Mouse (Mus musculus) MEL (cell line): ENCODE data around the gene Copz1. TPM values are rescaled to one million over a fixed set of nuclear protein-coding genes. Genes with fewer than 3 reads are reported as not detected.
A peak's percentile ranks its signal among the peaks of the same experiment; 100 is the strongest.

Source experiments
- DNase-seq: peaks from one replicate; pipeline ENCODE4 v3.0.0; 2011; ENCODE audit warnings: low read depth, low spot score
- H3K27ac ChIP-seq: 2 replicates; pipeline ENCODE4 v1.5.1; 2012; ENCODE audit warnings: low read depth, mild to moderate bottlenecking, control low read depth, low read length, moderate library complexity; ENCODE audit not compliant: control insufficient read depth
- H3K27me3 ChIP-seq, 2 experiments: fragments of 150-350 bp in 1 of 2; sonication (generic) in 1 of 2; 2 replicates each; pipeline ENCODE4 v1.6.1; 2012; ENCODE audit warnings: low read length in 2 of 2, mild to moderate bottlenecking in 2 of 2, improper control_type of control experiment in 1 of 2, moderate library complexity in 1 of 2; ENCODE audit not compliant: insufficient read depth in 2 of 2, control insufficient read depth in 1 of 2
- H3K36me3 ChIP-seq, 2 experiments: 2 replicates each; pipeline ENCODE4 v1.6.1; 2012 to 2014; ENCODE audit warnings: low read length in 2 of 2, improper control_type of control experiment in 1 of 2, inconsistent platforms in 1 of 2, mild to moderate bottlenecking in 1 of 2; ENCODE audit not compliant: insufficient read depth in 2 of 2, control insufficient read depth in 1 of 2
- H3K4me1 ChIP-seq, 2 experiments: fragments of 150-350 bp in 1 of 2; sonication (generic) in 1 of 2; 2 replicates each; pipeline ENCODE4 v1.6.1; 2012; ENCODE audit warnings: low read length in 2 of 2, improper control_type of control experiment in 1 of 2, mild to moderate bottlenecking in 1 of 2; ENCODE audit not compliant: insufficient read depth in 2 of 2, control insufficient read depth in 1 of 2
- H3K4me3 ChIP-seq, 2 experiments: fragments of 150-350 bp in 1 of 2; sonication (generic) in 1 of 2; 2 replicates each; pipeline ENCODE4 v1.5.1; 2012; ENCODE audit warnings: low read depth in 2 of 2, low read length in 2 of 2, mild to moderate bottlenecking in 2 of 2, moderate library complexity in 2 of 2, control low read depth in 1 of 2, improper control_type of control experiment in 1 of 2; ENCODE audit not compliant: control insufficient read depth in 1 of 2, insufficient read depth in 1 of 2
- H3K79me2 ChIP-seq: 2 replicates; pipeline ENCODE4 v1.6.1; 2012; ENCODE audit warnings: mild to moderate bottlenecking, low read length, moderate library complexity; ENCODE audit not compliant: control insufficient read depth, poor library complexity, insufficient read depth
- H3K9ac ChIP-seq: 2 replicates; pipeline ENCODE4 v1.6.1; 2012; ENCODE audit warnings: low read depth, mild to moderate bottlenecking, control low read depth, low read length, moderate library complexity; ENCODE audit not compliant: control insufficient read depth, poor library complexity, severe bottlenecking
- H3K9me3 ChIP-seq: fragments of 150-350 bp; sonication (generic); replicated peaks from 2 replicates; pipeline ENCODE4 v1.6.1; 2012; ENCODE audit warnings: mild to moderate bottlenecking, low read length, improper control_type of control experiment, moderate library complexity; ENCODE audit not compliant: insufficient read depth
- BHLHE40 ChIP-seq: IDR thresholded peaks from 2 replicates; pipeline ENCODE4 v1.6.1; 2012; ENCODE audit warnings: low read depth, mild to moderate bottlenecking, inconsistent platforms, low read length, improper control_type of control experiment, borderline replicate concordance
- CHD1 ChIP-seq: IDR thresholded peaks from 2 replicates; pipeline ENCODE4 v1.6.1; 2012; ENCODE audit warnings: low read depth, mild to moderate bottlenecking, inconsistent platforms, low read length, improper control_type of control experiment
- CTCF ChIP-seq, 3 experiments: IDR thresholded peaks in 2 of 3; conservative IDR thresholded peaks in 1 of 3; 2 replicates each; pipeline ENCODE4 v1.5.1; 2011 to 2012; ENCODE audit warnings: low read length in 3 of 3, low read depth in 2 of 3, mild to moderate bottlenecking in 2 of 3, improper control_type of control experiment in 1 of 3, inconsistent platforms in 1 of 3, mixed read lengths in 1 of 3, moderate library complexity in 1 of 3; ENCODE audit not compliant: control insufficient read depth in 1 of 3, insufficient read depth in 1 of 3, poor library complexity in 1 of 3, severe bottlenecking in 1 of 3
- E2F4 ChIP-seq: IDR thresholded peaks from 2 replicates; pipeline ENCODE4 v1.6.1; 2011; ENCODE audit warnings: low read depth, low read length, improper control_type of control experiment, borderline replicate concordance
- EP300 ChIP-seq, 2 experiments: IDR thresholded peaks; 2 replicates each; pipeline ENCODE4 v1.6.1; 2011; ENCODE audit warnings: improper control_type of control experiment in 2 of 2, low read length in 2 of 2, low read depth in 1 of 2, mild to moderate bottlenecking in 1 of 2
- JUND ChIP-seq: IDR thresholded peaks from 2 replicates; pipeline ENCODE4 v1.6.1; 2011; ENCODE audit warnings: low read depth, mild to moderate bottlenecking, improper control_type of control experiment, low read length
- KAT2A ChIP-seq: conservative IDR thresholded peaks from 2 replicates; pipeline ENCODE4 v1.6.1; 2012; ENCODE audit warnings: low read depth, low read length, improper control_type of control experiment, inconsistent platforms
- MAFK ChIP-seq: IDR thresholded peaks from 2 replicates; pipeline ENCODE4 v1.6.1; 2011; ENCODE audit warnings: low read depth, mild to moderate bottlenecking, low read length, improper control_type of control experiment, borderline replicate concordance
- MAX ChIP-seq: IDR thresholded peaks from 2 replicates; pipeline ENCODE4 v1.6.1; 2011; ENCODE audit warnings: low read length, improper control_type of control experiment
- MEF2A ChIP-seq: IDR thresholded peaks from 2 replicates; pipeline ENCODE4 v1.6.1; 2014; ENCODE audit warnings: low read depth, mild to moderate bottlenecking, inconsistent platforms, low read length, improper control_type of control experiment; ENCODE audit not compliant: poor library complexity, insufficient replicate concordance, severe bottlenecking; ENCODE audit errors: extremely low read depth
- MXI1 ChIP-seq: IDR thresholded peaks from 2 replicates; pipeline ENCODE4 v1.6.1; 2011; ENCODE audit warnings: mild to moderate bottlenecking, low read depth, low read length, improper control_type of control experiment
- MYB ChIP-seq: IDR thresholded peaks from 2 replicates; pipeline ENCODE4 v1.6.1; 2011; ENCODE audit warnings: mild to moderate bottlenecking, low read depth, low read length, improper control_type of control experiment
- MYC ChIP-seq: IDR thresholded peaks from 2 replicates; pipeline ENCODE4 v1.6.1; 2011; ENCODE audit warnings: low read depth, mild to moderate bottlenecking, low read length, improper control_type of control experiment, moderate library complexity
- NELFE ChIP-seq: IDR thresholded peaks from 2 replicates; pipeline ENCODE4 v1.6.1; 2011; ENCODE audit warnings: low read depth, low read length, improper control_type of control experiment
- POLR2A ChIP-seq, 2 experiments: IDR thresholded peaks; 2 replicates each; pipeline ENCODE4 v1.6.1; 2011 to 2012; ENCODE audit warnings: low read length in 2 of 2, mild to moderate bottlenecking in 2 of 2, control low read depth in 1 of 2, improper control_type of control experiment in 1 of 2, low read depth in 1 of 2, moderate library complexity in 1 of 2; ENCODE audit not compliant: control insufficient read depth in 1 of 2, insufficient read depth in 1 of 2, poor library complexity in 1 of 2
- POLR2AphosphoS2 ChIP-seq: IDR thresholded peaks from 2 replicates; pipeline ENCODE4 v1.6.1; 2011; ENCODE audit warnings: low read length, improper control_type of control experiment
- POLR2AphosphoS5 ChIP-seq: IDR thresholded peaks from 2 replicates; pipeline ENCODE4 v1.6.1; 2012; ENCODE audit warnings: low read depth, borderline replicate concordance, mild to moderate bottlenecking, inconsistent platforms, low read length, moderate library complexity, mixed read lengths
- RAD21 ChIP-seq: IDR thresholded peaks from 2 replicates; pipeline ENCODE4 v1.6.1; 2011; ENCODE audit warnings: mild to moderate bottlenecking, low read depth, low read length, improper control_type of control experiment
- SIN3A ChIP-seq: IDR thresholded peaks from 2 replicates; pipeline ENCODE4 v1.6.1; 2012; ENCODE audit warnings: low read length, improper control_type of control experiment, inconsistent platforms
- SMC3 ChIP-seq: IDR thresholded peaks from 2 replicates; pipeline ENCODE4 v1.6.1; 2011; ENCODE audit warnings: low read depth, low read length, improper control_type of control experiment
- TBP ChIP-seq: IDR thresholded peaks from 2 replicates; pipeline ENCODE4 v1.8.0; 2011; ENCODE audit warnings: low read depth, low read length, improper control_type of control experiment
- TCF12 ChIP-seq: IDR thresholded peaks from 2 replicates; pipeline ENCODE4 v1.6.1; 2014; ENCODE audit warnings: low read depth, mild to moderate bottlenecking, inconsistent platforms, low read length, improper control_type of control experiment, moderate library complexity
- USF2 ChIP-seq, 2 experiments: IDR thresholded peaks; 2 replicates each; pipeline ENCODE4 v1.6.1; 2011 to 2012; ENCODE audit warnings: improper control_type of control experiment in 2 of 2, low read length in 2 of 2, borderline replicate concordance in 1 of 2, inconsistent platforms in 1 of 2, low read depth in 1 of 2, mild to moderate bottlenecking in 1 of 2; ENCODE audit not compliant: insufficient read depth in 1 of 2
- ZNF384 ChIP-seq: IDR thresholded peaks from 2 replicates; pipeline ENCODE4 v1.6.1; 2012; ENCODE audit warnings: low read depth, mild to moderate bottlenecking, inconsistent platforms, low read length, improper control_type of control experiment
- polyA plus RNA-seq, 2 experiments: library from polyadenylated mRNA; stranded (reverse) in 1 of 2; unstranded in 1 of 2; fragments of >175 nt in 1 of 2; fragments of >200 nt in 1 of 2; gene quantifications; 2 replicates each; pipeline versions ENCODE4 v1.2.1 to v1.2.4; 2012; ENCODE audit warnings: low replicate concordance in 2 of 2, low read depth in 1 of 2; ENCODE audit not compliant: insufficient read length in 2 of 2, insufficient read depth in 1 of 2, missing spikeins in 1 of 2
- total RNA-seq: library from RNA; depleted of rRNA; stranded (reverse); fragments of 300-350 nt; gene quantifications from 2 replicates; pipeline ENCODE4 v1.2.3, GENCODE M21; 2012

Copz1 gene
- total and polyA plus RNA-seq, 3 experiments, result 46.7 to 822 (median 117) TPM

- TF ChIP-seq MXI1, result no peak
- no peak for TF ChIP-seq POLR2AphosphoS5
These were observed 20.9 kb upstream of the Copz1 start (continued) for GRCm38 (mm10) chr15:103251595-103251994.

GRCm38 (mm10) chr15:103252660-103253059, 19.9 kb upstream of the Copz1 start:
- peak; percentile 74 for DNase-seq
- H3K4me1 ChIP-seq, result peaks cover 4 to 15% of the 10 kb centered on the region in 2 experiments
- H3K79me2 ChIP-seq, result peaks cover 58% of the 10 kb centered on the region
- H3K9me3 ChIP-seq, result no peaks in the 10 kb centered on the region
- peaks cover 0 to 34% of the 10 kb centered on the region in 2 experiments; a peak in 3 of 4 replicates for H3K36me3 ChIP-seq
- H3K27ac ChIP-seq, result peak overlapping the region; percentile 99
- H3K27me3 ChIP-seq, result no peaks in the 10 kb centered on the region
- TF ChIP-seq SMC3 (no peak), JUND (no peak), USF2 (IDR thresholded peaks at IDR 0.05; ENCODE audit: borderline replicate concordance in 1 of 2, insufficient read depth in 1 of 2, low read depth in 1 of 2, low read length in 2 of 2) (no peak), TCF12 (no peak), BHLHE40 (no peak), NELFE (peak; percentile 57), MAX (no peak), POLR2AphosphoS2 (peak; percentile 42; the same call in 1 of the 2 replicates), CTCF (IDR thresholded peaks at IDR 0.05 in 2 of 3, conservative IDR thresholded peaks at IDR 0.05 in 1 of 3; ENCODE audit: control insufficient read depth in 1 of 3, insufficient read depth in 1 of 3, low read depth in 2 of 3, low read length in 3 of 3, poor library complexity in 1 of 3, severe bottlenecking in 1 of 3) (no peak), MEF2A (no peak), MYC (no peak), KAT2A (no peak), RAD21 (no peak), CHD1 (no peak), POLR2A (IDR thresholded peaks at IDR 0.05; ENCODE audit: control insufficient read depth in 1 of 2, insufficient read depth in 1 of 2, low read depth in 1 of 2, low read length in 2 of 2, poor library complexity in 1 of 2) (peak in 1 of 2 experiments; percentile 52; a peak in 1 of 4 replicates), MAFK (no peak), MYB (no peak), SIN3A (peak; percentile 67), TBP (peak; percentile 93)
- peak overlapping the region; percentile 98 for H3K9ac ChIP-seq
- peak overlapping the region; percentile 88 to 91 for H3K4me3 ChIP-seq

- no peaks in the 10 kb centered on the region for H3K9me3 ChIP-seq
- no peaks in the 10 kb centered on the region for H3K27me3 ChIP-seq
- peak overlapping the region; percentile 99 for H3K27ac ChIP-seq
- H3K4me3 ChIP-seq, result peak overlapping the region; percentile 88 to 91
- peak overlapping the region; percentile 98 for H3K9ac ChIP-seq
- peaks cover 4 to 18% of the 10 kb centered on the region in 2 experiments for H3K4me1 ChIP-seq
- peaks cover 0 to 36% of the 10 kb centered on the region in 2 experiments; a peak in 3 of 4 replicates for H3K36me3 ChIP-seq
- TF ChIP-seq E2F4 (no peak), ZNF384 (peak; percentile 50), EP300 (IDR thresholded peaks at IDR 0.05; ENCODE audit: low read depth in 1 of 2, low read length in 2 of 2) (no peak), TBP (no peak)
- H3K79me2 ChIP-seq, result peaks cover 58% of the 10 kb centered on the region
- no peak for DNase-seq
These were observed 19.2 kb upstream of the Copz1 start for GRCm38 (mm10) chr15:103253352-103253751.
